ENCODE assay signal across 28 mouse cellular contexts in genomic region chrX:38591749-38592148, GRCm38 (mm10). TPM values are rescaled to one million over a fixed set of nuclear protein-coding genes. Genes with fewer than 3 reads are reported as not detected.
DNase-seq lines count a peak whose midpoint lies in the region; ATAC-seq and TF ChIP-seq lines count a peak whose summit lies in the region.
"Had no signal": no experiment of that assay in that cellular context is flagged by ENCODE, and none has a peak within 500 bp of the region (broad histone marks: within the 10 kb centered on the region; RNA-seq: fewer than 3 reads in every experiment).

No protein-coding gene starts in this region.

- H3K4me1 ChIP-seq in liver, embryonic 11.5 days (replicated peaks; ENCODE audit: control insufficient read depth, insufficient read depth, low read length), result peaks cover 8% of the 10 kb centered on the region
- peaks cover 4% of the 10 kb centered on the region; the same call in 1 of the 2 replicates for H3K4me1 ChIP-seq in liver, postnatal 0 days (ENCODE audit: insufficient read depth)
- peaks cover 12 to 28% of the 10 kb centered on the region in 2 experiments for H3K4me1 ChIP-seq in MEL (ENCODE audit: control insufficient read depth in 1 of 2, insufficient read depth in 2 of 2, low read length in 2 of 2)
- H3K4me1 ChIP-seq in liver, embryonic 14.5 days (replicated peaks; ENCODE audit: control insufficient read depth in 2 of 2, insufficient read depth in 2 of 2, low read length in 1 of 2), result peaks cover 5 to 29% of the 10 kb centered on the region in 2 experiments; a peak in 3 of 4 replicates
- H3K4me1 ChIP-seq: hindbrain, embryonic 10.5 days; hindbrain, embryonic 13.5 days had no signal

- no peak for DNase-seq in liver, embryonic 11.5 days (ENCODE audit: low spot score)
- DNase-seq in liver, postnatal 0 days, result no peak
- DNase-seq in MEL (ENCODE audit: low read depth, low spot score), result peak; percentile 65
- peak in 1 of 3 experiments; percentile 16 for DNase-seq in liver, embryonic 14.5 days (ENCODE audit: low read depth in 3 of 3, low spot score in 3 of 3)
- DNase-seq in lung, adult 18-20 months, result no peak
- DNase-seq in ovary, postnatal 10 days (ENCODE audit: low spot score), result no peak
- no peak for DNase-seq in heart, adult 18-20 months
- DNase-seq: adrenal gland, adult 8-10 months; adrenal gland, postnatal 25 days; B cell, adult 2 months; cerebellum, adult 11-12 months; cerebellum, adult 8-10 months; cerebellum, postnatal 14 days; forebrain, postnatal 0 days; gastrocnemius, adult 2 months; gastrocnemius, postnatal 14 days; heart, adult 11 months; heart, postnatal 10 days; heart, postnatal 36 days had no signal

- no peak overlapping the region for H3K4me3 ChIP-seq in liver, embryonic 11.5 days (ENCODE audit: low read depth, low read length)
- no peak overlapping the region for H3K4me3 ChIP-seq in liver, postnatal 0 days (ENCODE audit: low read depth, low read length)
- H3K4me3 ChIP-seq in MEL (ENCODE audit: control insufficient read depth in 1 of 2, insufficient read depth in 1 of 2, low read depth in 2 of 2, low read length in 2 of 2), result no peak overlapping the region
- no peak overlapping the region for H3K4me3 ChIP-seq in liver, embryonic 14.5 days (ENCODE audit: insufficient read depth in 1 of 2, low read depth in 2 of 2, low read length in 2 of 2)
- H3K4me3 ChIP-seq: gastrocnemius, adult 2 months; heart, embryonic 12.5 days; heart, embryonic 15.5 days; hindbrain, embryonic 10.5 days; hindbrain, embryonic 13.5 days had no signal

- TF ChIP-seq EP300 in liver, postnatal 0 days (IDR thresholded peaks at IDR 0.05; ENCODE audit: low read depth), result no peak
- peak; percentile 49 to 59; a peak in 1 of 4 replicates for TF ChIP-seq EP300 in MEL (IDR thresholded peaks at IDR 0.05; ENCODE audit: low read depth in 1 of 2, low read length in 2 of 2)
- no peak for TF ChIP-seq EP300 in liver, embryonic 14.5 days (IDR thresholded peaks at IDR 0.05; ENCODE audit: low read depth)

- H3K4me2 ChIP-seq in liver, embryonic 11.5 days, result no peak overlapping the region
- H3K4me2 ChIP-seq in liver, postnatal 0 days (ENCODE audit: low read depth, low read length), result no peak overlapping the region
- H3K4me2 ChIP-seq in liver, embryonic 14.5 days (ENCODE audit: low read depth), result no peak overlapping the region
- H3K4me2 ChIP-seq: heart, embryonic 12.5 days; heart, embryonic 15.5 days; hindbrain, embryonic 13.5 days had no signal

- 76% methylated on average over 3 of the region's 3 CpGs for WGBS in liver, embryonic 11.5 days
- 67% methylated on average over 3 of the region's 3 CpGs for WGBS in liver, postnatal 0 days (ENCODE audit: insufficient replicate concordance)
- WGBS in liver, embryonic 14.5 days (ENCODE audit: insufficient replicate concordance), result 42% methylated on average over 3 of the region's 3 CpGs

- H3K79me2 ChIP-seq in MEL (ENCODE audit: control insufficient read depth, insufficient read depth, low read length, poor library complexity), result no peaks in the 10 kb centered on the region

- no peak for TF ChIP-seq RAD21 in MEL (IDR thresholded peaks at IDR 0.05; ENCODE audit: low read depth, low read length)

- no peaks in the 10 kb centered on the region for H3K36me3 ChIP-seq in liver, embryonic 11.5 days (ENCODE audit: control insufficient read depth, insufficient read depth, low read length)
- no peaks in the 10 kb centered on the region for H3K36me3 ChIP-seq in liver, postnatal 0 days (replicated peaks; ENCODE audit: insufficient read depth, low read length)
- peaks cover 0 to 30% of the 10 kb centered on the region in 2 experiments; a peak in 2 of 4 replicates for H3K36me3 ChIP-seq in MEL (ENCODE audit: control insufficient read depth in 1 of 2, insufficient read depth in 2 of 2, low read length in 2 of 2)
- no peaks in the 10 kb centered on the region for H3K36me3 ChIP-seq in liver, embryonic 14.5 days (replicated peaks; ENCODE audit: control insufficient read depth, insufficient read depth, low read depth)
- H3K36me3 ChIP-seq: heart, embryonic 12.5 days; heart, embryonic 15.5 days; hindbrain, embryonic 10.5 days; hindbrain, embryonic 13.5 days had no signal

- peak; percentile 55; the same call in 1 of the 2 replicates for ATAC-seq in liver, embryonic 11.5 days (replicated peaks; ENCODE audit: low FRiP score)
- ATAC-seq in liver, postnatal 0 days, result no peak
- peak; percentile 55; the same call in 1 of the 2 replicates for ATAC-seq in liver, embryonic 14.5 days (ENCODE audit: insufficient read depth)
- peak; percentile 54 for ATAC-seq in megakaryocyte progenitor cell, adult 5-6 weeks (replicated peaks; ENCODE audit: poor library complexity)
- ATAC-seq: activated CD4-positive, CD25-positive, alpha-beta regulatory T cell, adult 4 months; forebrain, embryonic 14.5 days; forebrain, postnatal 0 days; hindbrain, embryonic 16.5 days had no signal

- H3K9me3 ChIP-seq in liver, embryonic 11.5 days (ENCODE audit: control insufficient read depth, low read length), result no peaks in the 10 kb centered on the region
- no peaks in the 10 kb centered on the region for H3K9me3 ChIP-seq in liver, postnatal 0 days (ENCODE audit: low read length)
- no peaks in the 10 kb centered on the region for H3K9me3 ChIP-seq in MEL (replicated peaks; ENCODE audit: insufficient read depth, low read length)
- H3K9me3 ChIP-seq in liver, embryonic 14.5 days (ENCODE audit: control insufficient read depth, low read length), result no peaks in the 10 kb centered on the region
- H3K9me3 ChIP-seq: heart, embryonic 12.5 days; heart, embryonic 15.5 days; hindbrain, embryonic 10.5 days; hindbrain, embryonic 13.5 days had no signal

- no peak overlapping the region for H3K27ac ChIP-seq in liver, embryonic 11.5 days (ENCODE audit: low read depth, low read length)
- no peak overlapping the region for H3K27ac ChIP-seq in liver, postnatal 0 days (ENCODE audit: low read depth)
- H3K27ac ChIP-seq in MEL (ENCODE audit: control insufficient read depth, low read depth, low read length), result peak overlapping the region; percentile 65
- H3K27ac ChIP-seq in liver, embryonic 14.5 days, result no peak overlapping the region
- H3K27ac ChIP-seq: gastrocnemius, adult 2 months; heart, embryonic 15.5 days; hindbrain, embryonic 10.5 days; hindbrain, embryonic 13.5 days had no signal

- no peak overlapping the region for H3K9ac ChIP-seq in liver, embryonic 11.5 days (ENCODE audit: low read depth, low read length)
- H3K9ac ChIP-seq in liver, postnatal 0 days (replicated peaks), result no peak overlapping the region
- H3K9ac ChIP-seq in MEL (ENCODE audit: control insufficient read depth, low read depth, low read length, poor library complexity, severe bottlenecking), result no peak overlapping the region
- no peak overlapping the region for H3K9ac ChIP-seq in liver, embryonic 14.5 days (replicated peaks)
- H3K9ac ChIP-seq: forebrain, postnatal 0 days; heart, embryonic 12.5 days; heart, embryonic 15.5 days; hindbrain, embryonic 13.5 days had no signal

- no peak for TF ChIP-seq POLR2A in MEL (IDR thresholded peaks at IDR 0.05; ENCODE audit: control insufficient read depth in 1 of 2, insufficient read depth in 1 of 2, low read depth in 1 of 2, low read length in 2 of 2, poor library complexity in 1 of 2)

- no peaks in the 10 kb centered on the region for H3K27me3 ChIP-seq in liver, embryonic 11.5 days (replicated peaks; ENCODE audit: control insufficient read depth, insufficient read depth, low read length)
- H3K27me3 ChIP-seq in liver, postnatal 0 days (ENCODE audit: insufficient read depth, low read length), result no peaks in the 10 kb centered on the region
- no peaks in the 10 kb centered on the region for H3K27me3 ChIP-seq in MEL (ENCODE audit: control insufficient read depth in 1 of 2, insufficient read depth in 2 of 2, low read length in 2 of 2)
- H3K27me3 ChIP-seq in liver, embryonic 14.5 days (ENCODE audit: control insufficient read depth, insufficient read depth, low read length), result no peaks in the 10 kb centered on the region
- H3K27me3 ChIP-seq: CH12.LX; heart, embryonic 12.5 days; heart, embryonic 15.5 days; hindbrain, embryonic 13.5 days had no signal

- no peak for TF ChIP-seq CTCF in liver, postnatal 0 days (IDR thresholded peaks at IDR 0.05; ENCODE audit: low read depth)
- TF ChIP-seq CTCF in MEL (IDR thresholded peaks at IDR 0.05 in 2 of 3, conservative IDR thresholded peaks at IDR 0.05 in 1 of 3; ENCODE audit: control insufficient read depth in 1 of 3, insufficient read depth in 1 of 3, low read depth in 2 of 3, low read length in 3 of 3, poor library complexity in 1 of 3, severe bottlenecking in 1 of 3), result no peak
- TF ChIP-seq CTCF in liver, embryonic 14.5 days (IDR thresholded peaks at IDR 0.05; ENCODE audit: low read depth), result no peak

RNA-seq across cellular contexts. Expression of gene Mcts1, which starts 8.6 kb away (rescaled TPM):
- polyA plus RNA-seq in liver, embryonic 11.5 days (2014; fragmentation: Nextera tagmentation; extraction: Ambion mirVana), result 84.6 and 86.6 TPM in 2 replicates
- polyA plus RNA-seq in liver, postnatal 0 days (2015; fragmentation: Nextera tagmentation; extraction: Ambion mirVana), result 49.6 and 50.5 TPM in 2 replicates
- 37.0 and 39.3 TPM in 2 replicates for total RNA-seq in MEL (2012; rRNA removed)
- 10 to 100 TPM in 1 of 2 experiments, not detected in 1; 27.3 TPM for polyA plus RNA-seq in MEL (2012; ENCODE audit: insufficient read depth in 1 of 2, insufficient read length in 2 of 2, low read depth in 1 of 2, low replicate concordance in 2 of 2, missing spikeins in 1 of 2)
- polyA plus RNA-seq in liver, embryonic 14.5 days (2012; rRNA removed), result 15.9 and 23.8 TPM in 2 replicates
- polyA plus RNA-seq in liver, embryonic 14.5 days (2014; fragmentation: Nextera tagmentation; extraction: Ambion mirVana), result 44.4 and 47.8 TPM in 2 replicates
- 112 and 140 TPM in 2 replicates for total RNA-seq in megakaryocyte progenitor cell, adult 5-6 weeks (2015)
- 42.1 and 46.7 TPM in 2 replicates for total RNA-seq in megakaryocyte progenitor cell, adult 5-6 weeks (2017)
- total RNA-seq in heart, adult 18-20 months (2021), result 10 to 100 TPM; 38.2 to 44.1 TPM

RNA-seq across cellular contexts. Expression of gene Cul4b, which starts 15.8 kb away (rescaled TPM):
- 39.6 and 45.6 TPM in 2 replicates for polyA plus RNA-seq in liver, embryonic 11.5 days (2014; fragmentation: Nextera tagmentation; extraction: Ambion mirVana)
- 6.3 and 7.2 TPM in 2 replicates for polyA plus RNA-seq in liver, postnatal 0 days (2015; fragmentation: Nextera tagmentation; extraction: Ambion mirVana)
- 19.0 and 22.7 TPM in 2 replicates for total RNA-seq in MEL (2012; rRNA removed)
- polyA plus RNA-seq in MEL (2012; ENCODE audit: insufficient read depth in 1 of 2, insufficient read length in 2 of 2, low read depth in 1 of 2, low replicate concordance in 2 of 2, missing spikeins in 1 of 2), result 10 to 100 TPM in 1 of 2 experiments, not detected in 1; 28.2 TPM
- 3.5 and 7.2 TPM in 2 replicates for polyA plus RNA-seq in liver, embryonic 14.5 days (2012; rRNA removed)
- 12.9 and 13.3 TPM in 2 replicates for polyA plus RNA-seq in liver, embryonic 14.5 days (2014; fragmentation: Nextera tagmentation; extraction: Ambion mirVana)
- 61.3 and 67.4 TPM in 2 replicates for total RNA-seq in megakaryocyte progenitor cell, adult 5-6 weeks (2015)
- 59.2 and 67.7 TPM in 2 replicates for total RNA-seq in megakaryocyte progenitor cell, adult 5-6 weeks (2017)
- 10 to 100 TPM; 12.1 to 13.4 TPM for total RNA-seq in heart, adult 18-20 months (2021)

RNA-seq across cellular contexts. Expression of gene C1galt1c1, which starts 43.1 kb away (rescaled TPM):
- 18.1 and 22.1 TPM in 2 replicates for polyA plus RNA-seq in liver, embryonic 11.5 days (2014; fragmentation: Nextera tagmentation; extraction: Ambion mirVana)
- 14.2 and 14.8 TPM in 2 replicates for polyA plus RNA-seq in liver, postnatal 0 days (2015; fragmentation: Nextera tagmentation; extraction: Ambion mirVana)
- total RNA-seq in MEL (2012; rRNA removed), result 10.6 and 11.0 TPM in 2 replicates
- 1 to 10 TPM in 1 of 2 experiments, not detected in 1; 8.0 TPM for polyA plus RNA-seq in MEL (2012; ENCODE audit: insufficient read depth in 1 of 2, insufficient read length in 2 of 2, low read depth in 1 of 2, low replicate concordance in 2 of 2, missing spikeins in 1 of 2)
- polyA plus RNA-seq in liver, embryonic 14.5 days (2012; rRNA removed), result 4.4 and 8.6 TPM in 2 replicates
- 14.0 and 16.9 TPM in 2 replicates for polyA plus RNA-seq in liver, embryonic 14.5 days (2014; fragmentation: Nextera tagmentation; extraction: Ambion mirVana)
- 72.7 and 90.6 TPM in 2 replicates for total RNA-seq in megakaryocyte progenitor cell, adult 5-6 weeks (2015)
- 88.5 and 99.7 TPM in 2 replicates for total RNA-seq in megakaryocyte progenitor cell, adult 5-6 weeks (2017)
- 10 to 100 TPM; 10.0 to 13.3 TPM for total RNA-seq in heart, adult 18-20 months (2021)
